Mouse (Mus musculus) heart, embryonic 15.5 days (tissue): ENCODE data around the gene Tmem145. TPM values are rescaled to one million over a fixed set of nuclear protein-coding genes. Genes with fewer than 3 reads are reported as not detected.
"Not testable (repeated sequence)": the region's sequence is repeated elsewhere in the genome, so short reads cannot be mapped to it uniquely, and the experiment has no call there.

Source experiments
- ATAC-seq: fragments of 200-750 bp; cut with Nextera tagmentation; replicated peaks from 2 replicates; pipeline ENCODE4 v1.8.0; 2017; ENCODE audit warnings: low read depth, moderate TSS enrichment; ENCODE audit not compliant: insufficient number of reproducible peaks, insufficient read depth, low FRiP score
- H3K27ac ChIP-seq: fragments of 300-500 bp; sonication (generic); 2 replicates; pipeline ENCODE4 v1.5.1; 2015; ENCODE audit warnings: mild to moderate bottlenecking, inconsistent platforms
- H3K27me3 ChIP-seq: fragments of 300-500 bp; sonication (generic); 2 replicates; pipeline ENCODE4 v1.6.1; 2015; ENCODE audit warnings: inconsistent platforms
- H3K36me3 ChIP-seq: fragments of 300-500 bp; sonication (generic); 2 replicates; pipeline ENCODE4 v1.6.1; 2015; ENCODE audit warnings: mild to moderate bottlenecking, inconsistent platforms
- H3K4me1 ChIP-seq: fragments of 300-500 bp; sonication (generic); replicated peaks from 2 replicates; pipeline ENCODE4 v1.6.1; 2015; ENCODE audit warnings: inconsistent platforms
- H3K4me2 ChIP-seq: fragments of 300-500 bp; sonication (generic); 2 replicates; pipeline ENCODE4 v1.6.1; 2015; ENCODE audit warnings: inconsistent platforms, mild to moderate bottlenecking, moderate library complexity
- H3K4me3 ChIP-seq: fragments of 300-500 bp; sonication (generic); 2 replicates; pipeline ENCODE4 v1.5.1; 2015; ENCODE audit warnings: mild to moderate bottlenecking, inconsistent platforms
- H3K9ac ChIP-seq: fragments of 300-500 bp; sonication (generic); 2 replicates; pipeline ENCODE4 v1.6.1; 2015; ENCODE audit warnings: mild to moderate bottlenecking, inconsistent platforms
- H3K9me3 ChIP-seq: fragments of 300-500 bp; sonication (generic); replicated peaks from 2 replicates; pipeline ENCODE4 v1.6.1; 2016; ENCODE audit warnings: inconsistent platforms
- WGBS: fragments of 180-500 bp; shearing (Covaris S2); methylation state at CpG from one replicate; pipeline ENCODE4 v1.1.7; 2015; ENCODE audit warnings: mixed read lengths; 5-methylcytosine and 5-hydroxymethylcytosine counted together
- polyA plus RNA-seq: library from polyadenylated mRNA; unstranded; fragments of >200 nt; fragmentation: Nextera tagmentation; extraction: Ambion mirVana; gene quantifications from 2 replicates; pipeline ENCODE4 v1.2.1, GENCODE M21; 2015

The Tmem145 gene
- polyA plus RNA-seq = 0.05 and 0.27 TPM in 2 replicates

DNA sequence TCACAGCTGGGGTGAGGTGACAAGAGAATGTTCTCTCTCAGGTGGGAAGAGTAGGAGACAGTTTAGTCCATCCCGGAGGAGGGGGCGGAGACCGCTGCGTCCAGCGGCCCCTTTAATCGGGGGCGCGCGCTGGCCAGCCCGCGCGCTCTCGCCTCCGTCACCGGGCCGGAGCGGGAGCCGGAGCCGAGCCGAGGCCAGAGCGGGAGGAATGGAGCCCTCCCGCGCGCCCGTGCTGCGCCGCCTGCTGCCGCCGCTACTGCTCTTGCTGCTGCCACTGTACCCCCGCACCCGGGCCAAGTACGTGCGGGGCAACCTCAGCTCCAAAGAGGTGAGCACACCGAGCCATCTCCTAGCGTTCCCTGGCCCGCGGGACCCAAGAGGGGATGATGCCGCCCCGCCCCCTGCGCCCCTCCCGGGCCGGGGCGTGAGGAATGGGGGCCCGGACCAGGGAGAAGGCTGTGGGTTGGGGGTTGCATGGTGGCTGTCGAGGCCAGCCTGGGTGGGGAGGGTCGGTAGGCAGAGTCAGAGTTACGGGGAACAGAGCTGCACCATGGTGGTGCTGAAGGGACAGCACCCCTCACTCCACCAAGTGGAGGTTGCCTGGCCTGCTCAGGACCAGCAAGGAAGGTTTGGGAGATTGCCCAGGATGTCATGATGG lies at the start of gene Tmem145:
Gene Tmem145, plus strand, starts transcription at position 151 of the 658 bp plus-strand sequence.
- peak within 1 kb of the TSS; percentile 48 for H3K4me3 ChIP-seq
- ATAC-seq = peak; percentile 63; the same call in 1 of the 2 replicates
- peaks cover 7% of the 10 kb centered on the region for H3K4me1 ChIP-seq
- H3K36me3 ChIP-seq = no peaks in the 10 kb centered on the region
- peaks cover 60% of the 10 kb centered on the region for H3K27me3 ChIP-seq
- 0 out of 2 replicates have a peak within 1 kb of the TSS, but pooled peaks have one; percentile 14 for H3K9ac ChIP-seq
- H3K9me3 ChIP-seq = no peaks in the 10 kb centered on the region
- no peak within 1 kb of the TSS for H3K27ac ChIP-seq
- H3K4me2 ChIP-seq = peak within 1 kb of the TSS; percentile 79
- under 1% methylated on average over 45 of the region's 47 CpGs for WGBS

GRCm38 (mm10) chr7:25261896-25262295 lies 44.0 kb upstream of the Tmem145 start:
- H3K36me3 ChIP-seq = no peaks in the 10 kb centered on the region
- H3K4me3 ChIP-seq = no peak overlapping the region
- no peak for ATAC-seq
- no peak overlapping the region for H3K4me2 ChIP-seq
- WGBS = 65% methylated on average over 1 of the region's 1 CpGs
- no peak overlapping the region for H3K9ac ChIP-seq
- no peaks in the 10 kb centered on the region for H3K9me3 ChIP-seq
- H3K4me1 ChIP-seq = peaks cover 5% of the 10 kb centered on the region
- H3K27ac ChIP-seq = no peak overlapping the region
- H3K27me3 ChIP-seq = no peaks in the 10 kb centered on the region

DNA sequence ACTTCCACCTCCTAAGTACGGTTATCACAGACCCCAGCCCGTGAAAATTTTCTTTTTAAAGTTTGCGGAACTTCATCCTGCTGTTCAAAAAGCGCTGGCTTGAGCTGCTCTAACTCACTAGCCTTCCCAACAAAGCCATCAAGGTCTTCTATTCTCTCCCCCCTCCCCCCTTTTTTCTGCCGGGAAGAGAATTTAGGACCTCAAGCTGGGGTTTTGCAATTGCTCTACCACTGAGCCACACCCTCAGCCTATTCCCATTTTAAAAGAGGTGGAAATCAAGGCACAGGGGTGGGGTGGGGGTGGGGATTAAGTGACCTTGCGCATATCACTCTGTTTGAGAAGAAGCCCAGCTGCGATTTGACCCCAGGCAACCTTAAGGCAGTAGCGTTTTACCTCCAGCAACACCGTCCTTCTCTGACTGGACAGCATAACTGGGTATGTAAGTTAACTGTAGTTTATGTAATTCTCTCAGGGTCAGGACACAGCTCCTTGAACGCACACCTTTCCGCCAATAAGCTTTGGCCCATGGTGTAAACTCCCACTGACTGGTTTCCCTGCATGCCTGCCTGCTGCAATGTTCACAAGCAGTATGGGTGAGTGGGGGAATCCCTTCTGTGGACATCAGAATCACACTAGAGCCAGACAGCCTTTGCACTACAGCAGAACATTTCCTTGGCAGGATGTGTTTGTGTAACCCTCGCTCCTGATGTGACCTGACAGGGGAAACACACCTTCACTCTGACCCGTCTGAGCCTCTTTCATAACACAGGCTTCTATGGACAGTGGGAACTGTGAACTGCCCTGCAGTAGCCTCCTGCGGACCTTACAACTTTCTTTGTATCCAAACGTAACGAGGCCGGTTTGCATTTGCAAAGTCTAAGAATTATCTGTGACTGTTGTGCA lies 41.7 kb upstream of the Tmem145 start:
- no peak overlapping the region for H3K27ac ChIP-seq
- H3K4me2 ChIP-seq = no peak overlapping the region
- H3K9me3 ChIP-seq = no peaks in the 10 kb centered on the region
- no peaks in the 10 kb centered on the region for H3K27me3 ChIP-seq
- no peak overlapping the region for H3K9ac ChIP-seq
- no peak for ATAC-seq
- H3K36me3 ChIP-seq = no peaks in the 10 kb centered on the region
- H3K4me1 ChIP-seq = peaks cover 13% of the 10 kb centered on the region
- WGBS = 41% methylated on average over 17 of the region's 17 CpGs
- no peak overlapping the region for H3K4me3 ChIP-seq

DNA sequence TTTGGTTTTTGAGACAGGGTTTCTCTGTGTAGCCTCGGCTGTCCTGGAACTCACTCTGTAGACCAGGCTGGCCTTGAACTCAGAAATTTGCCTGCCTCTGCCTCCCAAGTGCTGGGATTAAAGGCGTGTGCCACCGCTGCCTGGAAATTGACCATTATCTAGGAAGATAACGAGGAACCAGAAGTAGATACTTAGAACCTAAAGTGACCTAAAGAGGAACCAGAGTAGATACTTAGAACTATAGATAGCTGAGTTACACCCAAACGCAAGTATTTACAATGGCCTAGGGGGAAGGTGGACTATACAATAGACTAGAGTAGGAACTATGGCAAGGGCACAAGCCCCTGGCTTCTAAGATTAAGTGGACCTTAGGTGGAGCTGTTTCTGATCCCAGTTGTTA lies 40.2 kb upstream of the Tmem145 start:
- not testable (repeated sequence) for ATAC-seq
- 76% methylated on average over 5 of the region's 5 CpGs for WGBS

DNA sequence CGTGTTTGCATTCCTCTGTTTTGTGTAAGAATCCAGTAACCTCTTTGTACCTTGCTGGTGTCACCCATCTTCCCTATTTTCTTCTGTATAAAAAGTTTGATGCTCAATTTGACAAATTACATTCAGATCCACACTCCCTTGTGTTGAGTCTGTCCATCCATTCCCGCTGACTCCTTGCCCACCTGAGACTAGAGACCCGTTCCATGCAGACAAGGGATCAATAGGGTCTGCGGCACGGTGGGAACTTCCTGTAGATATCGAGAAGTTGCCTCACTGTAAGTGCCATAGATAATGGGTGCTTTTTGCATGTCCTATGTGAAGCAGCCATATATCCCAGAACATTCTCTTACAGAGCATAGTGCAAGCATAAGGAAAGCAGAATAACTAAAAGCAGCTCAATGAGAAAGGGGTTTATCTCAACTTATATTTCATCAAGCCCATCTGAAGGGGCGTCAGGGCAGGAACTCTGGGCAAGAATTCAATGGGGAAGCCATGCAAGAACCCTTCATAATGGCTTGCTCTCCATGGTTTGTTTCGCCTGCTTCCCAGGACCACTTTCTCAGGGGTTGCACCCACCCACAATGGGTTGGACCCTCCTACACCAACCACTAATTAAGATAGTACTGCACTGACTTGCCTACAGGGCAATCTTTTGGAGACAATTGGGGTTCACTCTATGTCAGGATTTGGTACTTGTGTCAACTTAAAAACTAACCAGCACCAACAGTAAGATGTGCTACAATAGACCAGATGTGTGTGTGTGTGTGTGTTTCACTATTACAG lies 39.5 kb upstream of the Tmem145 start:
- Histone ChIP-seq H3K36me3 (0 out of 2 replicates have a peak, but pooled peaks cover under 1% of the 10 kb centered on the region), H3K4me1 (peaks cover 29% of the 10 kb centered on the region), H3K9ac (no peak overlapping the region), H3K4me2 (peak overlapping the region; percentile 75; the same call in 1 of the 2 replicates), H3K27me3 (no peaks in the 10 kb centered on the region), H3K4me3 (no peak overlapping the region), H3K27ac (no peak overlapping the region), H3K9me3 (no peaks in the 10 kb centered on the region)
- ATAC-seq = no peak
- 73% methylated on average over 8 of the region's 8 CpGs for WGBS

More for the DNA sequence above, 40.2 kb upstream of the Tmem145 start:
- H3K9ac ChIP-seq, H3K4me3 ChIP-seq, H3K36me3 ChIP-seq, H3K9me3 ChIP-seq, H3K27ac ChIP-seq, H3K4me2 ChIP-seq, H3K27me3 ChIP-seq: not testable (repeated sequence)
- peaks cover 29% of the 10 kb centered on the region for H3K4me1 ChIP-seq

DNA sequence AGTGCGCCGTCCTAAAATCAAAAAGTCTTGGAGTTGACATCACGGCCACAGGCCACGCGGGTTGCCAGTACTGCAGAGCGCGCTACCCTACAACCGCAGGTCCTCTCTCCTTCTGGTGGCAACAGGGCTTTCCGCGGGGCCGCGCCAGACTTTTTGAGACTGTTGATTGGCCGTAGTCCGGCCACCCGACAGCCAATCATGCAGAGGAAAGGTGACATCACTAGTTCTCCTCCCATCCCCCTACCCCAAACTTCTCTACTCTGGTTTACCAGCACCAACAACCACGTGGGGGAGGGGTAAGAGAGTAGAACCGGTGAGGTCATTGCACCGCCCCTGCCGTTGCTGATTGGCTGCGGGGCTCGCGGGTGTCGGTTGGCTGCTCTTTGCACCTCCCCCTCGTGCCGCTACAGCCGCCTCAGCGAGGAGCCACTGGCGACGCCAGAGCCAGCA lies 38.6 kb upstream of the Tmem145 start, which contains the start of gene Cic:
Gene Cic, plus strand, starts transcription at position 404 of the 450 bp plus-strand sequence.
- under 1% methylated on average over 29 of the region's 29 CpGs for WGBS
- H3K36me3 ChIP-seq = peaks cover 10% of the 10 kb centered on the region; the same call in 1 of the 2 replicates
- peak within 1 kb of the TSS; percentile 81 for H3K9ac ChIP-seq
- peak within 1 kb of the TSS; percentile 69 for H3K4me3 ChIP-seq
- no peaks in the 10 kb centered on the region for H3K27me3 ChIP-seq
- no peaks in the 10 kb centered on the region for H3K9me3 ChIP-seq
- H3K4me1 ChIP-seq = peaks cover 32% of the 10 kb centered on the region
- peak within 1 kb of the TSS; percentile 80 for H3K4me2 ChIP-seq
- ATAC-seq = peak; percentile 88
- H3K27ac ChIP-seq = peak within 1 kb of the TSS; percentile 89

DNA sequence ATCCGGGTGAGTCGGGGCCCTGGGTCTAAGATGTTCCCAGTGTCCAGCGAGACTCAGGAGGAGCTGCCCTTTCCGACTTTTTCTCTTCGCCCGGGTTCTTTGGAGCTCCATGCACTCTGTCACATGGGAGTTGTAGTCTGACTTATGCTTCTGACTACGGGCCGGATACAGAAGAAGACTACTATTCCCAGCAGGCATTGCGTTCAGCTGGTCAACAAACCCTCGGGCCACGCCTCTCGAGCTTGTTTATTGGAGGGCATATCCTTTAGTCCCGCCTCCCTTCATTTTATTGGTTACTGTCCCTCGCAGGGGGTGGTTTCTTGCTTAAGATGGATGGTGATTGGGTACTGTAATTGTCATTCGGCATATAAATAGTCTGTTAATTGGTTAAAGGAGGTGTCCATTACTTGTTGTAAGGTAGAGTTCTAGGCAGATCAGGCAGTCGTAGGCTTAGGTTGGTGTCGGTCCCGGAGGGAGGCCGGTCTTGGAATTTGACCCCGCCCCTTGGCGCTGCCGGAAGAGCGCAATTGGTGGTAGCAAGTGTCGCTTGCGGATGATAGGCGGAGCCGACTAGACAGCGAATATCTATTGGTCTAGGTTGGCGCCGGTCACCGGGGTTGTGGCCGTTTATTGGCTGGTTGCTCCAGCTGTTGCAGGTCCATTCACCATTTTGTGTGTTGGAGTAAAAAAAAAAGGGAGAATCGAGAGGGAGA lies 38.0 kb upstream of the Tmem145 start:
- H3K9me3 ChIP-seq = no peaks in the 10 kb centered on the region
- peak overlapping the region; percentile 89 for H3K27ac ChIP-seq
- under 1% methylated on average over 33 of the region's 33 CpGs for WGBS
- H3K9ac ChIP-seq = peak overlapping the region; percentile 81
- H3K36me3 ChIP-seq = peaks cover 15% of the 10 kb centered on the region; the same call in 1 of the 2 replicates
- peak overlapping the region; percentile 69 for H3K4me3 ChIP-seq
- ATAC-seq = peak; percentile 91
- H3K27me3 ChIP-seq = no peaks in the 10 kb centered on the region
- peaks cover 34% of the 10 kb centered on the region for H3K4me1 ChIP-seq
- peak overlapping the region; percentile 80 for H3K4me2 ChIP-seq

- Histone ChIP-seq H3K4me2 (peak overlapping the region; percentile 80), H3K27ac (peak overlapping the region; percentile 79), H3K4me3 (peak overlapping the region; percentile 69), H3K27me3 (no peaks in the 10 kb centered on the region), H3K9me3 (no peaks in the 10 kb centered on the region), H3K9ac (peak overlapping the region; percentile 81), H3K4me1 (peaks cover 38% of the 10 kb centered on the region), H3K36me3 (peaks cover 15% of the 10 kb centered on the region; the same call in 1 of the 2 replicates)
- no peak for ATAC-seq
- WGBS = 2% methylated on average over 7 of the region's 7 CpGs
Measured at GRCm38 (mm10) chr7:25268588-25268987, 37.3 kb upstream of the Tmem145 start.

DNA sequence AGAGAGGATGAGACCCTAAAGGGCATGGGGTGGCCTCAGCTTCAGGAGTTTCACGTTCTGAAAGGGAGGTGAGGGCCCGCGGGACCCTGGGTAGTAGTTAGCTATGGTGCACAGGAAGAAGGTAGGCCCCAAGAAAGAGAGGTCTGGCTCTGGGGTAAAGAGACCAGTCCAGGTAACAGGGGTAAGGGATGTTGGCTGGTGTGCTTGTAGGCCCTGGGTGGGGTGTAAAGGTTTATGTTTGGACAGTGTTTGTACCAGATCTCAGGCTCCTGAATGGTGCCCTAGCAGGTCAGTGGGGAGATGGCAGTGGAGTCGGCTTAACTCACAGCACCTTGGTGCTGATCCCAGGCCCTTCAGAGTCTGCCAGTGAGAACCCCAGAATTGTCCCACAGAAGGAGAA lies 36.9 kb upstream of the Tmem145 start:
- WGBS = 34% methylated on average over 4 of the region's 4 CpGs
- ATAC-seq = no peak

DNA sequence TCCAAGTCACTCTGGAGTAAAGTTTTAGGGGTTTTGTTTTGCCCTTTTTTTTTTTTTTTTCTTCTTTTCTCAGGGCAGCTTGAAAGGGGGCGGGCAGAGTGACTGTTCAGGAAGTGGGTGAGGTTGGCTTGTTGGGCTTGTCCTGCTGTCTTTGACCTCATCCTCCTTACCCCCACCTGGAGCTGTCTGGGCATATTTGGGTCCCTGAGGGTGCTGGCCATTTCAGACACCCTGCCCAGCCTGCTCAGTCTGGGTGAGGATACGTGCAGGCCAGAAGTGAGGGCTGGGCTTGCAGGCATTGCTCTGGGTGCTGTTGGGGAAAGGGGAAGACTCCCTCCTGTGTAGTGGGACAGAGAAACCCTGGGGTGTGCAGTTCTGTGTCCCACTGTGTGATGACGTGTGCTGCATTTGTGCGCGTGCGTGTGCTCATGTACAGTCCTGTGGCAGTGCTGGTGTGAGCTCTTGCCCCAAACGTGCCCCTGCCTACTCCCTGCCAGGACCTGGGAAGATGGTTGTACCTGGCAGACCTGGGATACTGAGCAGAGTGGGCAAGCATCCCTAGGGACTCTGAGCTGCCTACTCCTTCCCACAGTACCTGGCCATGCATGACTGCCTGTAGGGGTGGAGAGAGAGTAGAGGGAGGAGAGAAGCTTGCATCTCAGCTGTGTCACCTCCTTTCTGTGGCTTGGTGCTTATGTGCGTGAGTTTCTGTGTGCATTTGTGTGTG lies 36.2 kb upstream of the Tmem145 start:
- ATAC-seq = no peak
- Histone ChIP-seq H3K9me3 (no peaks in the 10 kb centered on the region), H3K4me1 (peaks cover 49% of the 10 kb centered on the region), H3K4me2 (peak overlapping the region; percentile 80), H3K9ac (peak overlapping the region; percentile 38), H3K4me3 (peak overlapping the region; percentile 69), H3K36me3 (peaks cover 15% of the 10 kb centered on the region; the same call in 1 of the 2 replicates), H3K27ac (peak overlapping the region; percentile 79), H3K27me3 (no peaks in the 10 kb centered on the region)
- 78% methylated on average over 8 of the region's 8 CpGs for WGBS

More for the DNA sequence above, 36.9 kb upstream of the Tmem145 start:
- Histone ChIP-seq H3K4me3 (peak overlapping the region; percentile 69), H3K27ac (peak overlapping the region; percentile 79), H3K4me1 (peaks cover 42% of the 10 kb centered on the region), H3K36me3 (peaks cover 15% of the 10 kb centered on the region; the same call in 1 of the 2 replicates), H3K9ac (peak overlapping the region; percentile 81), H3K27me3 (no peaks in the 10 kb centered on the region), H3K9me3 (no peaks in the 10 kb centered on the region), H3K4me2 (peak overlapping the region; percentile 80)
